Mouse (Mus musculus) monocyte, adult 2 months (primary cell): Measurements from ENCODE around the gene Olfr761.
"Not testable (repeated sequence)": the region's sequence is repeated elsewhere in the genome, so short reads cannot be mapped to it uniquely, and the experiment has no call there.

Experiments used
- DNase-seq, 2 experiments: peaks; one replicate each; pipeline ENCODE4 v3.0.0; 2022; ENCODE audit warnings: low spot score in 2 of 2, low read depth in 1 of 2

The Olfr761 gene

DNA sequence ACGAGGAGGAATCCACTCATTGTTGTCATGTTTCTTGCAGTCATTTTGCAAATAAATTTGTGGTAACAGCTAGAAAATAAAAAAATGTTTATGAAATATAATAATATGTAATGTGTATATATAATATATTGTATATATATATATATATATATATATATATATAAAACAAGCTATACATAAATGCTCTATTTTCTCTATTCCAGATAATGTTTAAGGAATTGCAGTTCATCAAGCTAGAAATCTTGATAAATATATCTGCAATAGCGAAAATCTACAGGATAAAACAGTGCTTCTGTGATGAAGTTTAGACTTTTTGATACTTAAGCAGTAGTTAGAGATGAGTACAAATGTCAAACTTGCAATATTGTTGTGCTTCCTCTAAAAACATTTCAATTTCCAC, at the start of gene Olfr761:
TSS of gene Olfr761 (minus strand) at position 101 of the 400 bp plus-strand sequence.
- DNase-seq: no peak

DNA sequence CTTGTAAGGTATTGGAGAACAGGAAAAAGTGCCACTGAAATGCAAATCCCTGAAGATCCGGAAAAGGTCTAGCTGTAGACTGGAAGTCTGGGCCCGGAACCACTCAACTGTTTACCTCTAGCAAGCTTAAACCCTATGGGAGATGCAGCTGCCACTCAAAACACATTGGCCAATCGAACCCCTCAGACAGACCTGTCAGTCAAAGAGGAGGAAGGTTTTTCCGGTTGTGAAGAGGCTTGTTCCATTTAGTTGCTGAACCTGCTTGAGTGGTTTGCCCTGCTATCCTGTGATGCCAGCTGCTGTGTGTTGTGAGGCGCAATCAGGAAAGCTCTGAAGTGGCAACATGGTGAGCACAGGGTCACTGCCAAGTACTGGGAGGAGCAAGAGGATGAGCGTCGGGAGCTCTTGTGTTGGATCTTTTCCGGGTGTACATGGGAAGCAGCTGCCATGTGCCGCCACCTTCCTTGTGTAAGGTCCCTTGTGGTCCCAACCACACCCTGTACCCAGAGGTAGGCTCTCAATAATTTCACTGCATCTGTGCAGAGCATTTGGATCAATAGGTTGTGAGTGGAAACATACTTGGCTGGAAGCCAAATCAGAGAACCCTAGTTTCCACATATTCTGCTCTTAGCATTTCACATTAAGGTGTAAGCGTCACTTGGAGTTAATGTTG, 42.9 kb upstream of the Olfr761 start:
- DNase-seq: no peak

DNA sequence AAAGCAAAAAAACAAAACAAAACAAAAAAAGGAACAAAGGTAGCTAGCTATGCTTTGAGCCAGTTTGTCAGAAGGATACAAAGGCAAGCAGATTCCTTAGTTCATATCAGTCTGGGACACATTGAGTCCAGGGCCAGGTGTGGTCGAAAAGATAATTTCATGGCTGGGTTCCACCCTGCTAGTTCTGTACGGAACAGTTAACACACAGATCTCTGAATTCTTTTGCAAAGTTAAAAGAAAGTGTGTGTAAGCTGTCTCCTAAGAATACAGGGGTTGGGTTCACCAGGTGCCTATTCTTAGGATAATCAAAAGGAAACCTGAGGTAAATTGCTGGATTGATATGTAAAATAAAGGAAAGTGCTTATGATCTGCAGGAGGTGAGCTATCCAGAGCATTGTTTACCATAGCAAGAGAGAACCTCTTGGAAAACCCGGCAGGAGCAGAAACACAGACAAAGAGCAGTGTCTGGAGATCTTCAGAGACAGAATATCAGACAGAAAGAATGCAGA, 37.6 kb upstream of the Olfr761 start:
- DNase-seq: no peak

DNA sequence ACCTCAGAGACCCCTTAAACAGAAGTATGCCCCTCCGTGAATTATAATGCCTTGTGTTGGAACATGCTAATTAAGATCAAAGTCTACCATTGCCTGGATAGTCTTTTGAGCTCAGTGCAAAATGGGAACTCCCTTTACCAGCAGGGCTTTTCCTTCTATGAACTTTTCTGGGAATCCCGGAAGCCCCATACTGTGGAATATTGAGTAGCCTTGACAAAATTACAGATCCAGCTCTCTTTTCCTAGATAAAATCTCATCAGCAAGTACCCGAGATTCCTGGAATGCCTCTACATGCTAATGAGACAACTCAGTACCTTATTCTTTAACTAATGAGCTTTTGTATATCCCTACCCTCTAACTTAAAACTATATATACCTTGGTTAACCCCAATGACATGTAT, 20.7 kb upstream of the Olfr761 start:
- DNase-seq: no peak

DNA sequence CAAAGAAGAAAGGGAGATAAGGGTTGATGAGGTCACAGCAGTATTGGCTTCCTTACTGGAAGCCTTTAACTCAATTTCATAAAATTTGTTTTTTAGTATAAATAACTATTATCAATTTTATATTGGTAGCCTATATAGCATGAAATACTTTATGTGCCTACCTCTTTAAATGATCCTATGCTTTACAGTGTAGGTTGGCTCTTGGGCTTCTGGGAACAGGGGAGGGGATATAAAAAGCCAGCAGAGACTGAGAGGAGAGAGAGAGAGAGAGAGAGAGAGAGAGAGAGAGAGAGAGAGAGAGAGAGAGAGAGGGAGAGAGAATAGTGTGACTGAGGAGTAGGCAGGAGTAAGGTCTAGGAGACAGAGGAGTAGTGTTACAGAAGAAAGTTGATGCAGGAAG, 32.6 kb downstream of the Olfr761 start, which contains the start of gene Olfr128:
TSS of gene Olfr128 (plus strand) at position 301 of the 400 bp plus-strand sequence.
- no peak for DNase-seq

DNA sequence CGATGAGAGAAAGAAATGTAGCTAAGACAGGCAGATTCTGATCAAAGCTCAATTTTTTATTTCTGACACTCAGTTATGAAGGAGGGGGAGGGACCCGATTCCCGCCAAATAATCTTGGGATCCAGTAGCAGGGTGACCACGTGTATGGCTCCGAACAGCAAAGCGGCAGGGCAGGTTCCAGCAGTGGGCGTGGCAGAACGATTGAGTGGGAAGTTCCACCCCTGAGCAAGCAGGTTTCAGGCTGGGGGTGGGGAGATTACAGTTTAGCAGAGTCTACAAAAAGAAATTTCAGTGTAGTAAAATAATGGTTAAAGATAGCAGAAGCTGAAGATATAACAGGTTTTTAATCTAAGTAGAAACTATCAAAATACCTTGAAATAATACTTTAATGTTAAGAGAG, 46.1 kb downstream of the Olfr761 start:
- not testable (repeated sequence) for DNase-seq
